Mouse (Mus musculus): ENCODE measurements around the gene Tecr. TPM values are rescaled to one million over a fixed set of nuclear protein-coding genes. Genes with fewer than 3 reads are reported as not detected.

The Tecr gene
- polyA plus RNA-seq, 1 experiment from 2014 or later, result 541 TPM

- no peak overlapping the region for H3K27ac ChIP-seq
- no peak for ATAC-seq (ENCODE audit: low FRiP score)
- H3K4me1 ChIP-seq, result peaks cover 51% of the 10 kb centered on the region
- H3K4me2 ChIP-seq, result no peak overlapping the region
- H3K9me3 ChIP-seq, result no peaks in the 10 kb centered on the region
- no peak overlapping the region for H3K4me3 ChIP-seq (replicated peaks)
- 87% methylated on average over 7 of the region's 7 CpGs for WGBS
- H3K27me3 ChIP-seq, result no peaks in the 10 kb centered on the region
- no peak overlapping the region for H3K9ac ChIP-seq
- peaks cover 24% of the 10 kb centered on the region; the same call in 1 of the 2 replicates for H3K36me3 ChIP-seq (replicated peaks)
These were observed 17.2 kb downstream of the Tecr start for GRCm38 (mm10) chr8:83590488-83591023.

- Histone ChIP-seq H3K9ac (no peak overlapping the region), H3K9me3 (no peaks in the 10 kb centered on the region), H3K4me2 (no peak overlapping the region), H3K4me1 (peaks cover 58% of the 10 kb centered on the region), H3K27ac (no peak overlapping the region), H3K27me3 (no peaks in the 10 kb centered on the region), H3K4me3 (replicated peaks) (no peak overlapping the region), H3K36me3 (replicated peaks) (peaks cover 29% of the 10 kb centered on the region)
- WGBS, result 96% methylated on average over 5 of the region's 5 CpGs
- no peak for ATAC-seq (ENCODE audit: low FRiP score)
These were observed 18.9 kb downstream of the Tecr start for GRCm38 (mm10) chr8:83588886-83589285.

- H3K4me3 ChIP-seq (replicated peaks), result no peak overlapping the region
- peaks cover 35% of the 10 kb centered on the region for H3K36me3 ChIP-seq (replicated peaks)
- no peak overlapping the region for H3K4me2 ChIP-seq
- no peak overlapping the region for H3K9ac ChIP-seq
- ATAC-seq (ENCODE audit: low FRiP score), result no peak
- WGBS, result 94% methylated on average over 6 of the region's 6 CpGs
- H3K27ac ChIP-seq, result no peak overlapping the region
- peaks cover 56% of the 10 kb centered on the region for H3K4me1 ChIP-seq
- no peaks in the 10 kb centered on the region for H3K9me3 ChIP-seq
- H3K27me3 ChIP-seq, result no peaks in the 10 kb centered on the region
These were observed 20.1 kb downstream of the Tecr start for GRCm38 (mm10) chr8:83587644-83588043.

DNA sequence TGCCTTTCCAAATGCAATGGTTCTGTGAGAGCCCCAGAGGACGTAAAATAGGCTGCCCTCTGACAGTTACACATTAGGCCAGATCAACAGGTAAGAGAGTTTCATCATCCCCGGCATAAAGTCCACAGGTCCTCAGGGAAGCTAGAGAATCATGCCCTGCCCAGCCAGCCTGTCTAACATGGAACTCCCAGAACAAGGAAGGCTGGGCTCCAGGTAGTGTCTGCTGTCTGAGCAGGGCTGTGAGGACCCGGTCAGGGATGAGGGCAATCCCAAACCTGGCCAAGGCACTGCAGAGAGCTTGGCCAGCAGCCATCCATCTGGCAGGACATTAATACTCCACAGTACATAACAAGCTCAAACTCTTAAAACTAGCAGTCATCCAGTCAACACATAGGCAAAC is 22.4 kb downstream of the Tecr start:
- H3K4me2 ChIP-seq, result no peak overlapping the region
- H3K27me3 ChIP-seq, result no peaks in the 10 kb centered on the region
- H3K9me3 ChIP-seq, result no peaks in the 10 kb centered on the region
- peaks cover 35% of the 10 kb centered on the region for H3K36me3 ChIP-seq (replicated peaks)
- H3K9ac ChIP-seq, result no peak overlapping the region
- no peak for ATAC-seq (ENCODE audit: low FRiP score)
- peaks cover 45% of the 10 kb centered on the region for H3K4me1 ChIP-seq
- 92% methylated on average over 3 of the region's 3 CpGs for WGBS
- no peak overlapping the region for H3K27ac ChIP-seq
- no peak overlapping the region for H3K4me3 ChIP-seq (replicated peaks)

- H3K9me3 ChIP-seq, result no peaks in the 10 kb centered on the region
- H3K27me3 ChIP-seq, result no peaks in the 10 kb centered on the region
- H3K27ac ChIP-seq, result no peak overlapping the region
- no peak for ATAC-seq (ENCODE audit: low FRiP score)
- H3K4me3 ChIP-seq (replicated peaks), result no peak overlapping the region
- no peak overlapping the region for H3K4me2 ChIP-seq
- 83% methylated on average over 1 of the region's 1 CpGs for WGBS
- H3K36me3 ChIP-seq (replicated peaks), result peaks cover 35% of the 10 kb centered on the region
- no peak overlapping the region for H3K9ac ChIP-seq
- peaks cover 41% of the 10 kb centered on the region; the same call in 1 of the 2 replicates for H3K4me1 ChIP-seq
These were observed 23.0 kb downstream of the Tecr start for GRCm38 (mm10) chr8:83584771-83585170.

DNA sequence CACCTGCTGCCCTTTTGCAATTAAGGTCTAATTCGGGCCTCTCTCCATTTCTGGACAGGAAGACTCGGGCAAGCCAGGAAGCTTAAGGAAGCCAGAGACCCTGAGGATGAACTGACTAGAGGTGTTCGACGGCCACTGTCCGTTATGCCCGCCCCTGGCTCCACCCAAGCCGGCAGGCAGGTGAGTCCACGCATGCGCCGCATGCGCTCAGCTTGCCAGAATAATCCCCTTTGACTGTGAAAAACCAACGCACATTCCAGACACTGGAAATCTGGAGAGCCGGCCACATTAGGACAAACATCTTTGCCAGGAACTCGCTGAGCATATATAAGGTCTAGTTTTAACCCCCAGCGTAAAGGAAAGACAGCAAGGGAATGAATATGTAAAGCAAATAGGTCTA is 24.5 kb downstream of the Tecr start:
- Histone ChIP-seq H3K4me1 (peaks cover 41% of the 10 kb centered on the region), H3K4me2 (no peak overlapping the region), H3K9me3 (no peaks in the 10 kb centered on the region), H3K9ac (no peak overlapping the region), H3K27me3 (no peaks in the 10 kb centered on the region), H3K27ac (no peak overlapping the region), H3K36me3 (replicated peaks) (peaks cover 29% of the 10 kb centered on the region), H3K4me3 (replicated peaks) (no peak overlapping the region)
- WGBS, result 90% methylated on average over 15 of the region's 15 CpGs
- no peak for ATAC-seq (ENCODE audit: low FRiP score)

- Histone ChIP-seq H3K36me3 (replicated peaks) (peaks cover 19% of the 10 kb centered on the region), H3K4me2 (no peak overlapping the region), H3K4me3 (replicated peaks) (no peak overlapping the region), H3K4me1 (peaks cover 42% of the 10 kb centered on the region), H3K9ac (no peak overlapping the region), H3K27ac (no peak overlapping the region), H3K27me3 (no peaks in the 10 kb centered on the region), H3K9me3 (no peaks in the 10 kb centered on the region)
- WGBS, result 90% methylated on average over 8 of the region's 8 CpGs
- no peak for ATAC-seq (ENCODE audit: low FRiP score)
These were observed 25.5 kb downstream of the Tecr start for GRCm38 (mm10) chr8:83582226-83582625.

- H3K9ac ChIP-seq, result no peak overlapping the region
- H3K4me2 ChIP-seq, result no peak overlapping the region
- H3K27ac ChIP-seq, result no peak overlapping the region
- H3K4me1 ChIP-seq, result peaks cover 54% of the 10 kb centered on the region
- WGBS, result 93% methylated on average over 8 of the region's 8 CpGs
- peaks cover 11% of the 10 kb centered on the region for H3K36me3 ChIP-seq (replicated peaks)
- no peaks in the 10 kb centered on the region for H3K9me3 ChIP-seq
- no peak overlapping the region for H3K4me3 ChIP-seq (replicated peaks)
- H3K27me3 ChIP-seq, result no peaks in the 10 kb centered on the region
- ATAC-seq (ENCODE audit: low FRiP score), result no peak
These were observed 26.9 kb downstream of the Tecr start for GRCm38 (mm10) chr8:83580826-83581225.

GRCm38 (mm10) chr8:83579676-83580075 is 28.1 kb downstream of the Tecr start:
- Histone ChIP-seq H3K9ac (no peak overlapping the region), H3K4me1 (peaks cover 54% of the 10 kb centered on the region), H3K27ac (no peak overlapping the region), H3K9me3 (no peaks in the 10 kb centered on the region), H3K4me3 (replicated peaks) (no peak overlapping the region), H3K4me2 (no peak overlapping the region), H3K36me3 (replicated peaks) (peaks cover 11% of the 10 kb centered on the region), H3K27me3 (no peaks in the 10 kb centered on the region)
- ATAC-seq (ENCODE audit: low FRiP score), result no peak
- 91% methylated on average over 8 of the region's 8 CpGs for WGBS

- Histone ChIP-seq H3K9ac (0 out of 2 replicates have a peak overlapping the region, but pooled peaks have one; percentile 21), H3K4me3 (replicated peaks) (no peak overlapping the region), H3K27ac (0 out of 2 replicates have a peak overlapping the region, but pooled peaks have one; percentile 3), H3K4me1 (peaks cover 50% of the 10 kb centered on the region), H3K9me3 (no peaks in the 10 kb centered on the region), H3K27me3 (no peaks in the 10 kb centered on the region), H3K4me2 (no peak overlapping the region), H3K36me3 (replicated peaks) (peaks cover 4% of the 10 kb centered on the region)
- WGBS, result 78% methylated on average over 17 of the region's 17 CpGs
- ATAC-seq (ENCODE audit: low FRiP score), result no peak
These were observed 29.4 kb downstream of the Tecr start for GRCm38 (mm10) chr8:83578131-83579055.

- WGBS, result 65% methylated on average over 9 of the region's 9 CpGs
- Histone ChIP-seq H3K9ac (0 out of 2 replicates have a peak overlapping the region, but pooled peaks have one; percentile 17), H3K4me1 (peaks cover 43% of the 10 kb centered on the region), H3K9me3 (no peaks in the 10 kb centered on the region), H3K27me3 (no peaks in the 10 kb centered on the region), H3K27ac (0 out of 2 replicates have a peak overlapping the region, but pooled peaks have one; percentile 31), H3K4me2 (no peak overlapping the region), H3K36me3 (replicated peaks) (peaks cover 13% of the 10 kb centered on the region), H3K4me3 (replicated peaks) (no peak overlapping the region)
- ATAC-seq (ENCODE audit: low FRiP score), result no peak
These were observed 30.4 kb downstream of the Tecr start for GRCm38 (mm10) chr8:83577384-83577791.

GRCm38 (mm10) chr8:83576921-83577320 is 30.9 kb downstream of the Tecr start:
- H3K36me3 ChIP-seq (replicated peaks), result peaks cover 18% of the 10 kb centered on the region
- no peaks in the 10 kb centered on the region for H3K27me3 ChIP-seq
- H3K4me1 ChIP-seq, result peaks cover 43% of the 10 kb centered on the region
- no peak overlapping the region for H3K4me3 ChIP-seq (replicated peaks)
- H3K9ac ChIP-seq, result 0 out of 2 replicates have a peak overlapping the region, but pooled peaks have one; percentile 17
- H3K27ac ChIP-seq, result 0 out of 2 replicates have a peak overlapping the region, but pooled peaks have one; percentile 32
- WGBS, result 87% methylated on average over 4 of the region's 4 CpGs
- H3K9me3 ChIP-seq, result no peaks in the 10 kb centered on the region
- no peak overlapping the region for H3K4me2 ChIP-seq
- no peak for ATAC-seq (ENCODE audit: low FRiP score)

Data from forebrain, embryonic 12.5 days (tissue).